Mouse (Mus musculus) adrenal gland, adult 2 months (tissue): ENCODE measurements around the gene Ccdc34. TPM values are rescaled to one million over a fixed set of nuclear protein-coding genes. Genes with fewer than 3 reads are reported as not detected.
"Not testable (repeated sequence)": the region's sequence is repeated elsewhere in the genome, so short reads cannot be mapped to it uniquely, and the experiment has no call there.

Source experiments
- DNase-seq: peaks from one replicate; pipeline ENCODE4 v3.0.0; 2021
- polyA plus RNA-seq: library from polyadenylated mRNA; depleted of rRNA; stranded (reverse); fragments of >200 nt; gene quantifications from 2 replicates; pipeline ENCODE4 v1.2.3, GENCODE M21; 2012
- total RNA-seq, 2 experiments: library from RNA; stranded (reverse); gene quantifications; 2 replicates each; pipeline ENCODE4 v1.2.3; 2021

Ccdc34 gene
- total and polyA plus RNA-seq, 3 experiments, result 6.5 to 7.3 (median 6.9) TPM

DNA sequence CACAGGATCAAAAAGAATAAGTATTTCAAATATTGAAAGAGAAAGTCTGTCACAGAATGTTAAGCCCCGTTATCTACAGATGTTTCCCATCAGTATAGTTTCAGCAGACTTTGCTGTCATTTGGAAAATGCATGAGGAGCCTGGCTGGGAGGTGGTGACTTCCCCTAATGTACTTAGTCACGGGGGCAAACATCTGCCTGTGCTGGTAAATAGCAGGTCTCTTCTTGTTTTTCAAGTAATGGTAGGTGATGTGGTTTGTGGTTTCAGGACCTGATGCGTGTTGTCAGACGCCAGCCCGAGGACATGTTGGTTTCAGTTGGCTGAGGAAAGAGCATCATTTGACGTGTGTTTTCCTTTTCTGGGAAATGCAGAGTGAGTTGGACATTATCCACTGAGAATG lies 62.9 kb downstream of the Ccdc34 start:
- no peak for DNase-seq

DNA sequence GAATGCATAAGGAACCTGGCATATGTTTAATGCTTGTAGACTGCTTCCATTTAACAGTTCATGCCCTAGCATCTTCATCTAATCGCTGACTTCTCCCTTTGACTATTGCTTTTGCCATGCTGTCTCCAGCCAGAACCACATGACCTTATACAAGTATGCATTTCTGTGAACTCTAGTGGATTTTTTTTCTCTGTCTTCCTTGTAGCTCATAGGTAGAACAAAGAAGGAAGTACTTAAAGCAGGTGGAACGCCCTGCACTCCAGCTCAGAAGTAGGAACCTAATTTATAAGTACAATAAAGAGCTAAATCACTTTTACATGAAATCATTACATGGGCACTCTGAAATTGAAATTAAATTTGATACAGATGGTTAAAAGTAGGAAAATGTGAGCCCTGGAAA lies 65.4 kb downstream of the Ccdc34 start:
- DNase-seq, result no peak

DNA sequence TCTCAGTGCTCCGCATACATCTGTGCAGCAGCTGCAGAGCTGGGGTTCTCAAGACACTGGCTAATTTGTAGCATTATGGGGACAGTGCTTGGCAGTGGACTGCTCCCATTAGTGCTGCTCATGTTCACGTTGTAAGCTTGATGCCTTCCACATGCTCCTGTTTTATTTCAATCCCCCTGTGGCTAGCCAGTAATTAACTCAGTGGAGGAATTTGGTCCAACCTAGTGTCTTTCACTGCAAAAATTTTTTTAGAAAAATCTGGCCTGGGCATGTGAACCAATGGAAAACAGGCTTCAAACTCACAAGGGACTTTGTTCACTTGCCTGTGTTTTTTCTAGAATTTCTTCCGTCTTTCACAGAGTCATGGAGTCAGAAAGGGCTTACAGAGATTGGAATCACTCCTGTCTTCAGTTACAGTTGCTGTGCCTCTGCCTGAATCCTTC lies 68.1 kb downstream of the Ccdc34 start:
- DNase-seq, result no peak

DNA sequence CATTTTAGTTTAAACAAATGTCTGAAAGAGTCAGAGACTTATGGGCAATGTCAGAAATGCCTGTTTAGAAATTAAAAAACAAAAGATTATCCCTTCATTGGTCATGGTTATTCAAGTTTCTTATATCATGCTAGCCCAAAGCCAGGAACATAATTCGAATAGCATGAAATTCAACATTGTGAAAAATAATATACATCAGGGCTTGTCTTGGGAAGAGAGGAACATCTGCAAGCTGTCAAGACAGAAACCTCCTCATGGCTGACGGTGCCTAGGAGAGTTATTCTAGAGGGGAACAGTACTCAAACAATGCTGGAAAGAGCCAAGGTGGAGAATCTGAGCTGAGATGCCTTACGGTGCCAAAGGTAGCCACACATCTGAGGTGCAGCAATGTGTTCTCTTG lies 96.5 kb downstream of the Ccdc34 start:
- DNase-seq, result no peak

DNA sequence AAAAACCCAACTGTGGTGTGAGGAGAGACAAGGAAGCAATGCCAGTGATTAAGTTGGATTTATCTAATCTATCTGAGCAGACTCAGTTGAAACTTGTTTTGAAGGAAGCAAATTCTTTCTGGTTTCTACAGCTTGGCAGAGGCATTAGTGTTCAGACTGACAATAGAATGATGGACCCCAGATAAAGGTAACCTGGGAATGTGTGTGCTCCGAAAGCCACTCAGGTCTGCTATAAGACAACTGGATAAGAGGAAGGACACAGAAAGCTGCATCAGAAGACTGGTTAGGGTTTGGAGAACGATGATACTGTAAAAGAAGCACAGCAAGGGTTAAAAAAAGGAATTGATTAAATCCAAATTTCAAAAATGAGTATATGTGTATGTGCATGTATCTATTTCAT lies 111.8 kb downstream of the Ccdc34 start:
- DNase-seq, result no peak

DNA sequence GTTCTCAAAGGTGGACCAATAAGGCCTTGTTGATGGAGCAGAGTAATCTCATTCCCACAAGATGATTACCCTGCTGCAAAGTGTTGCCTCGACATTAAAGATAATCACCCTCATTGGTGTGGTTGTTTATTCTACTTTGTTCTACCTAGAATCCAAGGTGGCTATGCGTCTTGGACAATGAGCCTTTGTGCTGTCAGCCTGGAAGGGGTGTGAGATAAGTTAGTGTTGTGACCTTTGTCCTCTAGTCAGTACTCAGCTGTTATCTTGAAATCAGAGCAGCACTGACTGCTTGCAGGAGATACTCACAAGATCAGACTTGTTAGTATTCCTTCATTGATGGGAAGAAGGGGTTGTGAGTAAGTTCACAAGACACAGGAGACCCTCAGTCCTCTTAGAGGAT lies 114.0 kb downstream of the Ccdc34 start:
- no peak for DNase-seq

DNA sequence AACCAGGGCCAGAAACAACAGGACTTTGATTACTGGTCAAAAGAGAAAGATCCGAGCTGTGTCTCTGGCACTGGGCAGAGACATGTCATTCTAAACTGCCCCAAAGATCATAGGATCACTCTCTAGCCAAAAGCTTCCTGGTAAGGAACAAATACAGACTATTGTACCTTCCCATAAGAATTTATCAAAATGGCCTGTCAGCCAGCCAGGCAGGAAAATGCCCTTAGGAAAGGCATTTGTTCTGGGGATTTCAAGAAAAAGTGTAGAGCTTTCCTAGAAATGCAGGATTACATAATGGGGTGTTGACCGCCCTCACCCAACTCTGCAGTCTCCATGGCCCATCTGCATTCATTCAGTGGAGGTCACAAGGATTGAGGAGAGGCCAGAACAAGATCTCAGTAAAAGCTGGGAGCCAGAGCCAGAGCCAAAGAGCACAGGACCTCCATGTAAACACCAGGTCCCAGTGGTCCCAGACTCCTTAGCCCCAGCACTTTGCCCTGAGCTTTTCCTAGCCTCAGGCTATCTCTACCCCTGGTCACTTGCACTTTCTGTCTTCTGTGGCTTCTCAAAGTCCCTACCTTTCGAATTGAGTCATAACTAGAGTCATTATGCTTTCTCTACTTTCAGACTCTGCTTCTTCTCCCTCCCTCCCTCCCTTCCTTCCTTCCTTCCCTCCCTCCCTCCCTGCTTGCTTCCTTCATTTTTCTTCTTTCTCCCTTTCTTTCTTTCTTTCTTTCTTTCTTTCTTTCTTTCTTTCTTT lies 115.9 kb downstream of the Ccdc34 start:
- DNase-seq, result no peak

DNA sequence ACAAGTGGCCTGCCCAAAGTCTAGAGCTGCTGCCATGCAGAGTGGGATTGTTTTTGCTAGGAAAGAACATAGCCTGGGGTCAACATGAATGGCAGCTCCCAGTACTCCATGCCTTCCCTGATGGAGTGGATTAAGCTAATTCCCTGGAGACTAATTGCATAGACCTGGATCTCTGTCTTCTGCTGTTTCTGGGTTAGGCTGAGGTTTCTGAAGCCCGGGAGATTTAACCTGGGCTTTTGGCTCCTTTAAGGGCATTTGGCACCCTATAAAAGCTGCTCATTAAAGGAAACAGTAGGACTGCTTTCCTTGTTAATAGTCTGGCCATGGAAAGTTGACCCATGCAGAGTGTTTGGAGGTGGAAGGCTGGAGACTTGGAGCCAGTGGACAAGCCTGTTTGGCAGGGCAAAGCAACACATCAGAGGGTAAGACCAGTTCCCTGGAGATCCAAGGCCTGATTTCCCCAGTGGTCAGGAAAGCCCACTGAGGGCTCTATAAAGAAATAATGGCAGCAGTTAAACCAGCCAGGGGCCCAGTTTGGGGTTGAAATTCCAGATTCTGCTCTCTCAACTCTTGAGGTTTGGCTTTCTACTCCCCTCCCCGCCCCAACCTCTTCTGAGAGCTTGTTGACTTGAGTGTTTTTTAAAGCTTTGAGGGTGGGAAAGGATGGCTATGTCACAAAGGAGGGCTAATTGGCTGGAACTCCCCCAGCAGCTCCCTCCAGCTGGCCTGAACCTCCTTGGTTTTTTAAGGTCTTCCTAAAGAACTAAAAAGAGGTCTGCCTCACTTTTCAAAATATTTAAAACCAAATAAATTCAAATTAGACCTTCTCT lies 117.4 kb downstream of the Ccdc34 start:
- no peak for DNase-seq

DNA sequence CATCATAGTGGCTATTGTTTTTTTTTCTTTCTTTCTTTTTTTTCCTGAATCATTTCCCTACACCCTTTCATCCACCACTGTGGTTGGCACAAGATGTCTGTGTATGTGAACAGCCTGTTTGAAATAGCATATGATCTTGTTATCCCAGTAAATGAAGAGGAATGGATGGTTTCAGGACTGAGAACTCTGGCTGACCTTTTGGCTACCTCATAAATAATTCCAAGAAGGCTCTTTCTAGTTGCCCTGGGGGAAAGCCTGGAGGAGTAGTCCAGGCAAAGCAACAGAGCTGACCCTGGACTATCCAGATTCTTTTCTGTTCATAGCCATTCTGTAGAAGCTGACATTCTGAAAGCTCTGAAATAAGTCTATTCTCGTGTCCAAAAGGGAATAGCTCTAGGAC lies 119.7 kb downstream of the Ccdc34 start:
- DNase-seq, result no peak

DNA sequence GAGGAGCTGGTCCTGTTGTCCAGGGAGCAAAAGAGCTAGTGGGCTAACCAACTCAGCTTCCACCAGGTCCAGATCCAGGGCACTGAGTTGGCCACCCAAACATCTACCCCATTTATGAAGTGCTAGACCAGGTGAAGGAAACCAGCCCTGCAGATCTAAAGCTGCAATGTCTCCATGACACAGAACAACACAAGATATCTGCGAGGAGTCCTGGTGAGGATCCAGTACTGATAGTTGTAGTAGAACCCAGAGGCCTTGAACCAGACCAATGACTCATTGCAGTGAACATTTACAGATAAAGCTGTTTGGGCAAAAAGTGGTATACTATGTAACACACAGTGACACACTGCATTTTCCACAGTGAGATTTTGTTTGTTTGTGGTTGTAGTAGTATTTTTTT lies 120.5 kb downstream of the Ccdc34 start:
- DNase-seq, result peak; percentile 51

DNA sequence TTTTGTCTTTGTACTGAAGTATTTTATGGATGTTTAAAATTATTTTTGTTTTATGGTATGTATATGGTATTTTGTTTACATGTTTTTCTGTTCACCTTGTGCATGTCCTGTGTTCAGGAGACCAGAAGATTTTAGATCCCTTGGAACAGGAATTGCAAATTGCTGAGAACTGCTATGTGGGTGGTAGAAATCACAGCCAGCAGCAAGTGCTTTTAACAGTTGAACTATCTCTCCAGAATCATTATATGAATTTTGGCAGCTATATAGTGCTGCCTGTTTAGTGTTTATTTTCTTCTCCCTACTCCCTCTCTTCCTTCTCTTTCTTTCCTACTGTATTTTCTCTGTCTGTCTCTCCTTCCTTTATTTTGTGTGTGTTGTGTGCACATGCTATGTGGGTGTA lies 130.4 kb downstream of the Ccdc34 start:
- DNase-seq, result not testable (repeated sequence)

DNA sequence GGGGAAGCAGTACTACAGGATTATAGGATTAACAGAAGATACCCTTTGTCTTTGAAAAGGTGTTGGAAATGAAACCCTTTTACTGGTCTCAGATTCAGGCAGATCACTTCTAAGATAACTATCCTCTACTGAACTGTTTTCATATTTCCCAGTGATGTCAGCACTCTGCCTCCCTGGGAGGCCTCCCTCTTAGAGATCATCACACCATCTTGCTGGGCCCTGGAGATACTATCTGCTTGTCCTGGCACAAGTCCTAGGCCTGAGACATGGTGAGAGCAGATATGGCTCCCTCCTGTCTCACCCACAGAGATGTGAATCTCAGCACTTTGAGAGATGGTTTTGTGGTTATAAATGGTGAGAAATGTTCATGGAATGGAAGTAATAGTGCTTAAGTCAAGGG lies 131.6 kb downstream of the Ccdc34 start:
- no peak for DNase-seq

DNA sequence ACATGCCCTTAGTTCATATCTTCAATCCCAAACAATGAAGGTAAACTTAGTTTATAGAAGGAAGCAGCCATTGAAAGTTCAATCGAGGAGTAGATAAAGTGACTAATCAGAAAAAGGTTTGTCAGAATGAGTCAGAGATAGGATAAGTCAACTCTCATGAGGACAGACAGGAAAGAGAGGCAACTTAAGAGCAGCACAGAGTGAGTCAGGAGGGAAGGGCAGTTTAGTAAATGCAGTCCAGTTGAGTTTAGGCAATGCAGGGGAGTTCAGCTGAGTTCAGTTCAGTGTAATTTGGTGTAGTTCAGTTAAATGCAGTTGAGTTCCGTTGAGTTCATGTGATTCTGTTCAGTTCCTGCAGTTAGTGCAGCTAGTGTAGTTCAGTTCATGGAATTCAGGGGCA lies 138.7 kb downstream of the Ccdc34 start:
- DNase-seq, result no peak

DNA sequence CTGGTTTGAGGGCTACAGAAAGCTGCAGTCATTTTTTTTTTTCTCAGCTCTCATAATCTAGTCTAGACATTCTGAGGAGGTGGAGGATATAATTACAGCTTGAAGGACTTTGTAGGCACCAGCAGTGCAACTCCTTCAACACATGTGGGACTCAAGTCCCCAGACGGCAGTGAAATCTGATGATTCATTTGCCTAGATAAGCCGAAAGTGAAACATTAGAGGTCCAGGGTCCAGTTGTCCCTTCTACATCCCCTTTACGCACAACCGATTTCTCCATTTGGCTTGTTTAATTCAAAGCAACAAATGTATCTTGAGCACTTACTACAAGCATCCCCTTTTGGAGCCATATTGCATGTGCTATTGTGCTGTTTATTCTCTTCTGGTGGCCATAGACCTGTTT lies 147.4 kb downstream of the Ccdc34 start:
- no peak for DNase-seq

DNA sequence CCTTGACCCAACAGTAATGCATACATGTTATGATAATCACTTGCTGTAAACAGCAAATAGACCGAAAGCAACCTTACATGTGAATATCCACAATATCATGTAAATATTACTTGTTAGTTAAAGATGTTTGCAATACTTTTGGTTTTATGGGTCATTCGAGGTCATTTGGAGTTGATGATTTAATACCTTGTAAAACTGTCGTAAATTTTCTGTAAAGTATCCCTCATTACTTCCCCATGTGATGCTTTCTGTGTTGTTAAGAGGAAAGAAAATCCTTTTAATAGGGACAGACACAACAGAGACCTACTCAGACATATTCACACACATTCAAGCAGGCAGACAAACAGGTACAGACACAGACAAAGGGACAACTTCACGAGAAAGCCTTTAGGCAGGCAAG lies 150.1 kb downstream of the Ccdc34 start:
- no peak for DNase-seq

DNA sequence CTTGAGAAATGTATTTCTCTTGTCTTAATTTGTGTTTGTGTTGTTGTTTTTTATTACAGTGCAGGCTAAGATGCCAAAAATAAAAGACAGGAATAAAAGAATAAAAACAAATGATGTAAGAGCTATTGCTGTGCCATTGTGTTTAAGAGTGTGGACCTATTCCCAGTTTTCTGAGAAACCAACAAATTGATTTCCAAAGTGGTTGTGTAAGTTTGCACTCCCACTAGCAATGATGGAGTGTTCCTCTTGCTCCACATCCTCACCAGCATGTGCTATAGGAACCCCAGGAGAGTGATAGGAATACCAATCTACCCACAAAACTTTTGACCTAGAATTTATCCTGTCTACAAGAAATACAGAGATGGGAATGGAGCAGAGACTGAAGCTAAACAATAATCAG lies 150.7 kb downstream of the Ccdc34 start:
- no peak for DNase-seq

DNA sequence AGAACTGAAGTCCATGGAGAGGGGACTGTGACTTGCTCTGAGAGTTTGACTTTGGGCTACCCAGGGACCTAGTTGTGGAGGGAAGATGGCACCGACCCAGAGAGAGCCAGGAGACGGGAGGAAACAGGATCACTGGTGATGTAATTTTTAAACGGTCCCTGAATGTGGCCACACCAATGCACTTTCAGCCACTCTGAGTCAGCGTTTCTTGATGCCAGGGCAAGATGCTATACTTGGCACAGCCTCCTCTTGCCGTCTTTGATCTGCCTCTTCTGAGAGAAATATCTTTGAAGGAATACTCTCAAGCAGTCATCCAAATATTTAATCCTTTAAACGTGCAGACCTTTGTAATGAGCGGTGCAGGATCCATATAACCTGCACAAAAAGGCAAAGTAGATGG lies 154.8 kb downstream of the Ccdc34 start:
- peak; percentile 75 for DNase-seq

DNA sequence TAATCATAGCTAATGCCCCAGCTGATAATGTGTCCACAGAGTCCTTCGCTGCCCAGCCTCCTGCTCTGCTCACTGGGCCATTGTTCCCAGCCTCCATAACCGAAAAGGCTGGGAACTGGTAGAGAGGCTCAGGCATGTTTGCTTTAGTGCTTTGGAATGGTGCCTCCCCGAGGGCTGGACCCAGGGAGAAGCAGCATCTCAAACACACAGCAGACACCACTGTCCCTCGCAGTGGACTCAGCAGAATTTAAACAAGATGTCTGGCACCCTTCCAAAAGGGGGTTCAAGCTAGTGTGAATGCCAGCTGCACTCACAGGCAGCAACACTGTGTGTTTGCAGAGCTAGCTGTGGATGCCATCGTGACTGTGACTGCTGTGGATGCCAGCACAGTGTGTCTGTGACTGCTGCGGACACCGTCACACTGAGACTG lies 156.2 kb downstream of the Ccdc34 start:
- DNase-seq, result no peak

DNA sequence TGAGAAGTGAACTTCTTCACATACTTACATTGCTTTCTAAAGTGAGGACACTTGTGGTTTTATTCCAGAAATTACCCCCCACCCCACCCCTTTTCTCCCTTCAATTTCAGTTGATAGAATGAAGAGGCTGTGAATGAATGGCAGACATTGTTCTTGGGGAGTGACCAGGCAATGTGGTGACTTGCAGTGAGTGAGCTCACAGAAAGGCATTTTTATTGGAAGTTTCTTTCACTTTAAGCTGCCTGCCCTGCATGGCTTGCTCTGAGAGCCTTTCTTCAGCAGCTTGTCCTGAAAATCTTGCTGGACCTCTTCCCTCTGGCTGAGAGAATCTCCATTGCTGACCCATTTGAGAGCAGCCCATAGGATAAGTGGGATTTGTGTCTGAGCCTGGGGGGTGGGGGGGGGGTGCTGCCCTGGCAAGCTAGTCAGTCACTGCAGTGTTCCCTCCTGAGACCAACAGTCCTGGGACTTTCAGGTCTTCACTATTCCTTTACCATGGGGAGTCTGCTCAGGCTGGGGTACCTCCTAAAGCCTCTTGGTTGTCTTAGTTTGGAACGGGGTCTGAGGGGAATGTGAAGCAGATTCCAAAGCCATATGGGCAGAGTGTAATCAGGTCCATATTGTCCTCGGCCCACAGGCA lies 159.3 kb downstream of the Ccdc34 start:
- DNase-seq, result no peak

DNA sequence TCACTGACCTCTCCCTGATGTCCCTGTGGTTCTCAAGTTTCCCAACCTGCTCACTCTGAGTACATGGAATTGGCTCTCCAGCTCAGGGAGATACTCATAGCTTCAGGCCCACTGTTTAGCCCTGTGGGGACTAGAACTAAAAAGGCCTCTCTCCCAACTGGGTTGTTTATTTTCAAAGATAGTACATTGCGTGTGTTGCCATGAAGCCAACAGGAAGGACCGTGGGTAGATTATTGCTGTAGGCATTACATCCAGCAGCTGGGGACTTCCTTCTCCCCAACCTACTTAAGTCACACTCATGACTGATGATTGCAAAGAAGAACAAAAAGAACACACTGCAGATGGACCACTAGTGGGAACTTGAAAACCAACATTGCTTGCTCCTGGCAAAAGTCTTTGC lies 159.8 kb downstream of the Ccdc34 start:
- DNase-seq, result no peak

DNA sequence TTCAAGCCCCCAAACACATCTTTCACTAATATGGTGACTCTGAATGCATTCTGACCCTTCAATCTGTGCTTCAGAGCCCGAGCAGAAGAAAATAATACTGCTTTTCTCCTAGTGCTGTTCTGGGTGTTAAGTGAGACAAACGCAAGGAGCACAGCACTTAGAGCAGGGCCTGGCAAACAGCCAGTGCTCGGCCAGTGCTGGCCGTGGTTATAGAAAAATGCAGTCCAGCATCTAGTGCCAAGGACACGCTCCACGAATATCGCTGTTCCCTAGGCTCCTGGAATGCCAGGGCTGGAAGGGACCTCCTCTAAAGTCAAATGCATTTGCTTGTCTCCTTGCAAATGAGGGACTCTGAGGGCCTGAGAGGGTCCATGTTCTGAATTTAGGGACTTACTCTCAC lies 160.3 kb downstream of the Ccdc34 start:
- DNase-seq, result peak; percentile 76

DNA sequence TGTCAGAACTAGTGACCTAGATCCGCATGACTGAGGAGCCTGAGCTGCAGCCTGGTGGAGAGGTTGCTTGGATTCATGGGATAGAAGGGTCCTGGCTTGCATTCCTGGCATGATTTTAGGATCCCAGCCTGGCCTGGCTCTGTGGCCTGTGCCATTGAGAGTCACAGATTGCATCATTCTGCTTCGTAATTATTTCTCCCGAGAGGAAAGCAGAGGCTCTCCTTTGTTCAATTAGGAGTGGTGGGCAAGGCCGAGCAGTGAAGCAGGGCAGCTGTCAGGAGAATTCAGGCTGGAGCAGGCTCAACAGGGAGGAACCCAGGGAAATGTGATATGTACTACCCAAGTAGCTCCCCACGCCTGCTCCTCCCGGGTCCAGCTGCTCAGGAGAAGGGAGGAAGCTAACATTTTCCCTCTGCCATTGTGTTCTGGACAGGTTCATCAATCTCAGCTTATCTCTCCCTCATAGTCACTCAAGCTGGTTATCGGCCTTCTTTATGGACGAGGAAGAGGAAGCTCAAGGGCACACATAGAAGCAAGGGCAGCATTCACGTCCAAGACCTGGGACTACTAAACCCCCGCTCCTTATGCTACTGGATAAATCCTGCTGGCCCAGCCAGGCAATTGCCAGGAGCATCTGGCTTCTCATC lies 162.2 kb downstream of the Ccdc34 start:
- DNase-seq, result peak; percentile 63

DNA sequence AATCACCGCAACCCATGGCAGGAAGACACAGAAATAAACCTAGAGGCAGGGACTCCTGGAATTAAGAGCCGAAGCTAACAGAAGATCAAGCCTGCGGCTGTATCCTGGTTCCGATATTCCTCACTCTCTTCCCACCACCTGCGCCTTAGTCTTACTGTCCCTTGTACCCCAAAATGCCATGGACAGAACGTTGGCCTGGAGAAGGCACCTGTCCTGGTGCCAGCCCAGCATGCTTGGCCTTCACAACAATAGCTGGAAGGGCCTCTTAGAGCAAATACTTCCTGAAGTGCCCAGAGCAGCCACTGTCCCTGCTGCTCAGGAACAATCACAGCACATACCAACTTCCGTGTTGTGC lies 162.7 kb downstream of the Ccdc34 start:
- DNase-seq, result no peak
